18 mouse cellular contexts compared by ENCODE assay signal in genomic region chr13:111136392-111136791, GRCm38 (mm10).
"Had no signal": no experiment of that assay in that cellular context is flagged by ENCODE, and none has a peak within 500 bp of the region (broad histone marks: within the 10 kb centered on the region; RNA-seq: fewer than 3 reads in every experiment).

No protein-coding gene starts in this region.

- ATAC-seq: liver, postnatal 0 days; lung, postnatal 0 days; midbrain, embryonic 13.5 days; midbrain, embryonic 15.5 days had no signal

- H3K4me3 ChIP-seq: lung, embryonic 15.5 days; megakaryocyte, embryonic 14.5 days; midbrain, embryonic 13.5 days; midbrain, embryonic 15.5 days; neural tube, embryonic 12.5 days; stomach, embryonic 15.5 days had no signal

- H3K4me2 ChIP-seq: lung, embryonic 15.5 days; midbrain, embryonic 11.5 days; midbrain, embryonic 13.5 days; midbrain, embryonic 15.5 days; neural tube, embryonic 12.5 days; stomach, embryonic 15.5 days had no signal

- H3K27ac ChIP-seq: lung, embryonic 15.5 days; macrophage; midbrain, embryonic 13.5 days; midbrain, embryonic 15.5 days; neural tube, embryonic 12.5 days; stomach, embryonic 15.5 days; stomach, postnatal 0 days had no signal

- H3K9ac ChIP-seq: liver, postnatal 0 days; lung, embryonic 15.5 days; midbrain, embryonic 13.5 days; midbrain, embryonic 15.5 days; neural tube, embryonic 12.5 days; stomach, embryonic 15.5 days had no signal

- H3K36me3 ChIP-seq: lung, embryonic 15.5 days; midbrain, embryonic 13.5 days; midbrain, embryonic 15.5 days; neural tube, embryonic 12.5 days; stomach, embryonic 15.5 days had no signal

- H3K9me3 ChIP-seq: lung, embryonic 15.5 days; megakaryocyte, embryonic 14.5 days; midbrain, embryonic 13.5 days; midbrain, embryonic 15.5 days; neural tube, embryonic 12.5 days; stomach, embryonic 15.5 days had no signal

- H3K4me1 ChIP-seq: lung, embryonic 15.5 days; megakaryocyte, embryonic 14.5 days; neural tube, embryonic 12.5 days; stomach, embryonic 15.5 days had no signal

- DNase-seq: liver, postnatal 0 days; lung, adult 2 months; lung, postnatal 14 days; lung, postnatal 36 days; right cerebral cortex, postnatal 14 days; thymus, adult 18-20 months; thymus, postnatal 14 days; thymus, postnatal 36 days had no signal

- H3K27me3 ChIP-seq: lung, embryonic 15.5 days; midbrain, embryonic 13.5 days; midbrain, embryonic 15.5 days; neural tube, embryonic 12.5 days; stomach, embryonic 15.5 days had no signal
